Mouse (Mus musculus) left cerebral cortex, adult 18-20 months (tissue): ENCODE data around the gene Tubgcp3. TPM values are rescaled to one million over a fixed set of nuclear protein-coding genes. Genes with fewer than 3 reads are reported as not detected.
"Not testable (repeated sequence)": the region's sequence is repeated elsewhere in the genome, so short reads cannot be mapped to it uniquely, and the experiment has no call there.

ENCODE experiments used
- DNase-seq, 2 experiments: peaks; one replicate each; pipeline ENCODE4 v3.0.0; 2021 to 2022; ENCODE audit warnings: low spot score in 2 of 2, mixed read lengths in 1 of 2
- long read RNA-seq, 2 experiments: library from polyadenylated mRNA; stranded (forward); transcript quantifications; one replicate each; pipeline ENCODE4 v2.0.0; 2021
- total RNA-seq, 2 experiments: library from RNA; stranded (reverse); gene quantifications; 2 replicates each; pipeline ENCODE4 v1.2.3; 2021

Tubgcp3 gene
- total RNA-seq, result 10 to 100 TPM; 32.7 to 37.1 TPM
- long read RNA-seq, experiment 1, transcript Tubgcp3-201 (22 exons, 3,797 nt), result major isoform, 26 of 42 reads
- long read RNA-seq, experiment 1, partial matches to known transcripts, result 3 of 42 reads
- long read RNA-seq, experiment 1, other reads (novel, unspliced or antisense), result 13 of 42 reads
- long read RNA-seq, experiment 2, transcript Tubgcp3-201 (22 exons, 3,797 nt), result major isoform, 26 of 40 reads
- long read RNA-seq, experiment 2, partial matches to known transcripts, result 3 of 40 reads
- long read RNA-seq, experiment 2, other reads (novel, unspliced or antisense), result 9 of 40 reads

DNA sequence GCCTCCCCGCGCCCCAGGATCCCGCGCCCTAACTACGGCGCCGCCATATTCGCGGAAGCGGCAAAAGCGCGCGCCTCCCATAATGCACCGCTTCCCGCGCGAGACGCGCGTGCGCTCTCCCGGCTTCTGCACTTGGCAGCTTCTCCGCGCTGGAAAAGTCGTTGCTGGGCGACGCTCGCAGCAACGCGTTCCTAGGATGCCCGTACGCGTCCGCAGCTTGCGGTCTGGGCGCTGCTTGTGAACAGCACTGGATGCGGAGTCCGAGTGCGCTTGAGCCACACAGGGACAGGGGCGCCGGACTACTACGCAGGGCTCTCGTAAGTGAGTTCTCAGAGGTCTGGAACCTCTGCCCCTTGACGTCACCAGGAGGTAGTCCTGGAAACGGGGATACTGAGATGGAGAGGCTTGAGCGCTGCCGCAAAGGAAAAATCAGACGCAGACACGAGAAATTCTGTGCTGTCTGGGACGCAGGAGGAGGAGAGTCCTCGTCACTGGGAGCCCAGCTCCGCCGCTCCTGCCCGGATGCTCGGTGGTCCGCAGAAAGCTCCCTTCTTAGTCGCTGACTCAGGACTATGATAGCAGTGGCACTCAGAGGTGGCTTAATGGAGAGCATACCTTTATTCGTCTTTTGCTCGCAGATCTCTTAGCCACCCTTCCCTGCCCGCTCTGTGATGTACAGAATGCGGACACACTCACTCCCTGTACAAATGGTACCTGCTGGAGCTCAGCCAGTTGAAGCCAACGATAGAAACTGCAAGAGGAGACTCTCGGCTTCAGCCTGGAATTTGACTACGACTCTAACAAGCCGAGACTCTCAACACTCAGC is at the start of gene Tubgcp3:
Gene Tubgcp3, minus strand, starts transcription at position 193 of the 826 bp plus-strand sequence.
- peak; percentile 89 to 91 for DNase-seq

DNA sequence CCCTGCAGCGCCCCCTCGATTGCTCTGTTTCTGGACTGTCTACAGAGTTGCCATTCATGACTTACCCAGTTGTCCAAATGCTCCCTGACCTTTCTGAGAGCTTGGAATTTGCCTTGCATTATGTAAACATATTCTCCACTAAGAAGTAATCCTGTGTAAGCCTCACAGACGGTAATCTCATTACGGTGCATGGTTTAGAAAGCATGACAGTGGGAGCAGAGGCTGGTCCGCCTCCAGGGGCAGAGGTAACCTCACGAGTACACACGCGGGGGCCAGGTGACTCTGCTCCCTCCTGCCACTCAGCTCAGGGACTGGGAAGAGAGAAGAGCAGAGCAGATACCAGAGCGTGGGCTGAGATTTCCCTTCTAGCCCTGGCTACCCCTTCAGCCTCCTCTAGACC is 47.0 kb upstream of the Tubgcp3 start:
- no peak for DNase-seq

GRCm38 (mm10) chr8:12715861-12716585 is 44.0 kb upstream of the Tubgcp3 start:
- no peak for DNase-seq

DNA sequence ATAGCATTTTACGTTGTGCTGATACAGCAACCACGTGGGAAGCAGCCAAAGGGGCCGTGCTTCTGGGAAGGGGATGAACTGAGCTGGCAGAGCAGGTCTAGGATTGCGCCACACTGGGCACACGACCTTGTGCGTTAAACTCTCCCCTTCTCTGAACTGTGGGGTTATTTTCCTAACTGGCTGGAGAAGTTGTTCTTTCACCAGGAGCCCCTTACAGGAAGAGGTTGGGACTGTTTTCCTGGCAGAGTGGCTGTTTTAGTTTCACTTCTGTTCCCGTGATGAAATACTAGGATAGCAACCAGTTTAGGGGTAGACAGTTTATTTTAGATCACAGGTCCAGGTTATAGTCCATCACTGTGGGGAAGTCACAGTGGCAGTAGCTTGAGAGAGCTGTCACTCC is 39.6 kb upstream of the Tubgcp3 start:
- DNase-seq, result no peak

DNA sequence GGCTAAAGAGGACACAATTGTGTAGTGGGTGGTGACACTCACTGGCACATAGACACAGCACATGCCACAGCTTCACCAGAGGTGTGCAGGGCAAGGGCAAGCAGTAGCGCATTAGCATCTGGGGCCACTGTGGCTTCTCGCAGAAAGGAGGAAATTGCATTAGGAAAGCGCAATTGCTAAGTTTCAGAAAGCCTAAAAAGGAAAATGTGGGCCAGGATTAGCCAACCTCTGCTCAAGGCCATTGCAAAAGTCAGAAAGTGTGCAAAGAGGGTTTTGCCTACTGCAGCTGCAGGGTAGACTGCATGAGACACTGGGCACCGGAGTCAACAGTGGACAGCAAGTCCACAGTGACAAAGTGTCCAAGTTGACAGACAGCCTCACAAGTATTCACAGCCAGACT is 31.5 kb upstream of the Tubgcp3 start:
- no peak for DNase-seq

DNA sequence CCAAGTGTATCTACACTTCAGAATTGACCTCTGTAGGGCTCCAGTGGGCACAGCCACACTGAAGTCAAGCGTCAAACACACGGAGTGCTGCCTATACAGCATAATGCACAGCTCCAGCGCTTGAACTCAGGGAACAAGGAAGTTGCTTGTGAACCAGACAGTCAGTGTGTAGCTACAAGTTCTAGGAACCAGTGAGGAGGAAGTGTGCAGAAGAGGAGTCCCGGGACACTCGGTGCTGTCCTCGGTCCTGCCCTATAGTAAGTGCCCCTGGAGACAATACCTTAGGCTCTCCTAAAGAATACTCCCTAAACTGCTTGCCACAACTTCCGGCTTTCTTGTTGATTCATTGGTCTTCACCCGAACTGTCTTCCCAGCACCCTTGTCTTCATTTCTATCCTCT is 30.2 kb upstream of the Tubgcp3 start:
- DNase-seq, result no peak

DNA sequence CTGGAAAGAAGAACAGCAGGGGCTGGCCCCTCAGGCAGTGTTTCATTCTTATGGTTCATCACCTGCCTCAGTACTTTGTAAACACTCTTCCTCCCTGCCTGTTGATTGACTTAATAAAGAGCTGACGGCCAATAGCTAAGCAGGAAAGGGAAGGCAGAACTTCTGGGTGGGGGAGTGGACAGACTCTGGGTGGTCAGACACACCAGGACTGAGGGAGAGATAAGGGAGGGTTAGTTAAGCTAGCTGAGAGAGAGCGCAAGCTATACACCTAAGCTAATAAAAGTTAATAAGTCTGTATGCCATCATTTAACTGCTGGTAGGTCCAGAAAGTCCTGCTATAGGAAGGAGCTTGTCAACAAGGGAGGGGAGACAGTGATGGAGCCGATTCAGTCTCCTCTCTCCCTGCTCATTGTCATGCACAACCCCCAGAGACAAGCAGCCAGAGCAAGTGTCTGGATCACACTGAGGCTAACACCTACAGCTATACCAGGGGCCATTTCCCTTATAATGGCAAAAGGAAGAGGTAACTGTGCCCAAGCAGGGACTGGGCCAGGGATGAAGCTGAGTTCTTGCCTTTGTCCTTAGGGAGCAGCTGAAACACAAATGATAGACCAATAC is 26.7 kb upstream of the Tubgcp3 start:
- DNase-seq, result no peak

DNA sequence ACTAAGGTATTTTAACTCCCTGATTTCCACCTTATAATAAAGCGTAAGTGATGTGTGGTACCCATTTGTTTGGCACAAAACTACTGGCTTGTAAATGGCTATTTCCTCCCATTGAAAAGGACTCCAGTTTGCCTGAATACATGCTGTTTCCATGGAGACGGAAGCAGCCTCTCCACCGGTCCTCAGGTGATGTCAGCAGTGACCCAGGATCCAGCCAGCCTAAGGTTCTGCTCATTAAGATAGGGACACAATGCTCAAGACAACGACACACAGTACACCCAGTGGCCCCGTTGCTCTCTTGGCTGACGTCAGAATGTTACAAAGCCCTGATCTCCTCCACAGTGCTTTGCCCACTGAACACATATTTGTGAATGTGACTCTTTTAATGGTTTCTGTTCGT is 16.8 kb upstream of the Tubgcp3 start:
- DNase-seq, result no peak

- peak; percentile 86 to 89 for DNase-seq
These were observed 5.5 kb upstream of the Tubgcp3 start for GRCm38 (mm10) chr8:12677529-12677928.

- peak in 1 of 2 experiments; percentile 13 for DNase-seq
These were observed 484 bp downstream of the Tubgcp3 start for GRCm38 (mm10) chr8:12671473-12672055.

DNA sequence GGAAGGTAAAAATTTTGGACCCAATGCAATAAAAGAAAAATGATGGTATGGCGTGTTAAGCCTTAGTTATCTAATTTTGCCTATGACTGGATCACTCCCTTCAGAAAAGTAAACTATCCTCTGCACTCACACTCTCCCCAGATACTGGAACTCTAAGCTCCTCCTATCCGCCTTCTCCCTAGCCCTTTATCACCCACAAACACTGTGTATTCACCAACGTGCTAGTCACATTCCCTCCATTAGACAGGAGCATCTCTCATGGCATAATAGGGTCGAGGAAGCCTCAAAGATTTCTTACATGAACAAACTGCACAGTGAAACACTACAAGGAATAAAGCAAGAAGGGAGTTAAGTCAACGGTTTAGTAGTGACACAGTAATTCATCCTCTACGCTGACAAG is 1.1 kb downstream of the Tubgcp3 start:
- DNase-seq, result no peak

GRCm38 (mm10) chr8:12668832-12669231 is 3.2 kb downstream of the Tubgcp3 start:
- peak; percentile 30 to 54 for DNase-seq

- DNase-seq, result not testable (repeated sequence)
These were observed 5.5 kb downstream of the Tubgcp3 start for GRCm38 (mm10) chr8:12666530-12666929.

DNA sequence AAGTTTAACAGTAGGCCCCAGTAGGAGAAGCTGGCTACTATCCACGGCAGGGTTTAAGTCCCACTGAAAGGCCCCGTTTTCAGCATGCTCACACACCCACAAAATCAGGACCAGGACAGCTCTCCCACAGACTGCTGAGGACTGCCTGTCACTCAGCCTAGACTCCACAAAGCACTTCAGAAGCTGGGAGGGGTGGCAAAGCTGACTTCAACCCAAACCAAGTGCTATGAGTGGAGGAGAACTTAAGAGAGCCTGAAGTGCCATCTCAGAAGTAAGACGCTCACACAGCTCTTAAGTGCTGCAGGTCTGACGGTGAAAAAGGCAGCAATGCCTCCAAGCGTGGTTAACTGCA is 9.0 kb downstream of the Tubgcp3 start:
- no peak for DNase-seq

- no peak for DNase-seq
These were observed 9.5 kb downstream of the Tubgcp3 start for GRCm38 (mm10) chr8:12662375-12663104.

DNA sequence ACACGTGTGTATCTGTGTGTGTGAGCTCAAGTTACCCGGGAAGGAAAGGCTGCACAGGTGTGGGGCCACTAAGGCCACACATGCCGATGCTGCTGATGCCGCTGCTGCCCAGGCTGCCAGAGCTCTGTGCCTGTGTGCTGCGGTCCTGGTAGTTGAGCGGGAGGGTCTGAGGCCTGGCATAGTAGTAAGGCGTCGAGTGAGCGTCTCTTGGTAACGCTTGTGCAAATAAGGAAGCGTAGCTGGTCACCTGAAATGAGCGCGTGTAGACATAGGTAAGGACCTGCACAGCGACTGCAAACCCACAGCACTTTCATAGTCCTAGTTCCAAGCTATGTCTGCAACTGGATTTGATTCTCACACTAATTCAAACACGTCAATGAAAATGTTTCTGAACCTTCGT is 14.6 kb downstream of the Tubgcp3 start:
- DNase-seq, result no peak

DNA sequence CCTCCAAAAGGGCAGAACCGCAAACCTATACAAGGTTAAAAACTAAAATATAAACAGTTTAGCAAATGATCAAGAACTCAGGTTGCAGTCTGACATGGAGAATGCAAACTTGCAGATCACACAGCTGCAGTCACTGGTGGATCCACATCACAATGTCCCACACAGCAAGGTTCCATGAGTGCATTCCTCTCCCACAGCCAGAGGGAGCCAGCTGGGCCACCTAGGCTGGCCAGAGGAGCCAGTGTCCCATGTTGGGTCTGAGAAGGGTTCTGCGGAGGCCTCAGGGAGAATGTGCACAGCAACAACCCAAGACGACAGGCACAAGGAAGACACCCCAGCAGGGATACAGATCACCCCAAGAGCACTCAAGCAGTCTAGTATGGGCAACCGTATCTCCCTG is 20.8 kb downstream of the Tubgcp3 start:
- DNase-seq, result no peak

- DNase-seq, result no peak
These were observed 21.6 kb downstream of the Tubgcp3 start for GRCm38 (mm10) chr8:12650495-12650894.

GRCm38 (mm10) chr8:12648951-12649350 is 23.1 kb downstream of the Tubgcp3 start:
- no peak for DNase-seq

DNA sequence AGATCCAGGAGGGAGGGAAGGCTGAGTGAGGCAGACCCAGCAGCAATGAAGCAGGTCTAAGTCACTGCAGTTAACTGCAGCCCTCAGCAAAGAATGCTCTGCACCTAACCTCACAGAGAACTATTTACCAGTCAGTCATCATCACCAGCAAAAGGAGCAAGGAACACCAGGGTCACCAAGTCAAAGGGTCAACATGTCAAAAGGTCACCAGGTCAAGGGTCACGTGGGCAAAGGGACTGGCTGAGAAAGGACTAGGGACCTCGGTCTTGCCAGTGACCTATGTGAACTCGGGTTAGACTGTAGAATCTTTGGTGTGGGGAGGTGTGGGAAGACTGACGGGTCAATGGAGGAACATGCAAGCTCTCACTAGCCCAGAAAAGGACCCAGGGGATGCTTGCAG is 25.5 kb downstream of the Tubgcp3 start:
- DNase-seq, result no peak
